Mouse (Mus musculus): ENCODE data around the gene Rbfox1.

Rbfox1 gene

GRCm38 (mm10) chr16:6821741-6822140, 936.6 kb downstream of the Rbfox1 start:
- no peak for DNase-seq (ENCODE audit: low read depth, low spot score)

GRCm38 (mm10) chr16:6829892-6830524, 944.9 kb downstream of the Rbfox1 start:
- no peak for DNase-seq (ENCODE audit: low read depth, low spot score)

- no peak for DNase-seq (ENCODE audit: low read depth, low spot score)
These were observed 948.3 kb downstream of the Rbfox1 start for GRCm38 (mm10) chr16:6833486-6833885.

GRCm38 (mm10) chr16:6835051-6835450, 949.9 kb downstream of the Rbfox1 start:
- DNase-seq (ENCODE audit: low read depth, low spot score): no peak

- DNase-seq (ENCODE audit: low read depth, low spot score): no peak
These were observed 954.3 kb downstream of the Rbfox1 start for GRCm38 (mm10) chr16:6839299-6839995.

- no peak for DNase-seq (ENCODE audit: low read depth, low spot score)
These were observed 954.9 kb downstream of the Rbfox1 start for GRCm38 (mm10) chr16:6840007-6840406.

GRCm38 (mm10) chr16:6840461-6840860, 955.3 kb downstream of the Rbfox1 start:
- no peak for DNase-seq (ENCODE audit: low read depth, low spot score)

GRCm38 (mm10) chr16:6842066-6842785, 957.1 kb downstream of the Rbfox1 start:
- no peak for DNase-seq (ENCODE audit: low read depth, low spot score)

GRCm38 (mm10) chr16:6844659-6845058, 959.5 kb downstream of the Rbfox1 start:
- no peak for DNase-seq (ENCODE audit: low read depth, low spot score)

GRCm38 (mm10) chr16:6851393-6851792, 966.2 kb downstream of the Rbfox1 start:
- DNase-seq (ENCODE audit: low read depth, low spot score): no peak

GRCm38 (mm10) chr16:6853796-6854195, 968.6 kb downstream of the Rbfox1 start:
- DNase-seq (ENCODE audit: low read depth, low spot score): no peak

- DNase-seq (ENCODE audit: low read depth, low spot score): no peak
These were observed 976.5 kb downstream of the Rbfox1 start for GRCm38 (mm10) chr16:6861656-6862055.

- DNase-seq (ENCODE audit: low read depth, low spot score): no peak
These were observed 997.7 kb downstream of the Rbfox1 start for GRCm38 (mm10) chr16:6882683-6883430.

GRCm38 (mm10) chr16:6883798-6884197, 998.6 kb downstream of the Rbfox1 start:
- DNase-seq (ENCODE audit: low read depth, low spot score): no peak

GRCm38 (mm10) chr16:6885617-6886016, 1000.5 kb downstream of the Rbfox1 start:
- no peak for DNase-seq (ENCODE audit: low read depth, low spot score)

GRCm38 (mm10) chr16:6889221-6889620, 1004.1 kb downstream of the Rbfox1 start:
- DNase-seq (ENCODE audit: low read depth, low spot score): no peak

GRCm38 (mm10) chr16:6897734-6898133, 1012.6 kb downstream of the Rbfox1 start:
- DNase-seq (ENCODE audit: low read depth, low spot score): no peak

GRCm38 (mm10) chr16:6900006-6900405, 1014.9 kb downstream of the Rbfox1 start:
- no peak for DNase-seq (ENCODE audit: low read depth, low spot score)

- no peak for DNase-seq (ENCODE audit: low read depth, low spot score)
These were observed 1019.8 kb downstream of the Rbfox1 start for GRCm38 (mm10) chr16:6904984-6905383.

GRCm38 (mm10) chr16:6906001-6906400, 1020.8 kb downstream of the Rbfox1 start:
- DNase-seq (ENCODE audit: low read depth, low spot score): no peak

GRCm38 (mm10) chr16:6907550-6907949, 1022.4 kb downstream of the Rbfox1 start:
- DNase-seq (ENCODE audit: low read depth, low spot score): no peak

- no peak for DNase-seq (ENCODE audit: low read depth, low spot score)
These were observed 1029.4 kb downstream of the Rbfox1 start for GRCm38 (mm10) chr16:6914531-6914930.
